Mouse (Mus musculus): Measurements from ENCODE around the gene Pak4.
"Not testable (repeated sequence)": the region's sequence is repeated elsewhere in the genome, so short reads cannot be mapped to it uniquely, and the experiment has no call there.

The Pak4 gene

GRCm38 (mm10) chr7:28597642-28598446, at the start of gene Pak4, which contains the start of gene Samd4b:
TSS of gene Pak4 (minus strand) at chr7:28598185.
TSS of gene Samd4b (minus strand) at chr7:28598144.
- peak; percentile 98 for DNase-seq (ENCODE audit: low spot score)

GRCm38 (mm10) chr7:28647016-28647415, 49.0 kb upstream of the Pak4 start:
- no peak for DNase-seq (ENCODE audit: low spot score)

GRCm38 (mm10) chr7:28645947-28646475, 48.0 kb upstream of the Pak4 start:
- no peak for DNase-seq (ENCODE audit: low spot score)

- DNase-seq (ENCODE audit: low spot score): no peak
These were observed 47.4 kb upstream of the Pak4 start for GRCm38 (mm10) chr7:28645366-28645765.

- no peak for DNase-seq (ENCODE audit: low spot score)
These were observed 43.6 kb upstream of the Pak4 start for GRCm38 (mm10) chr7:28641546-28641945.

GRCm38 (mm10) chr7:28637511-28637910, 39.5 kb upstream of the Pak4 start:
- DNase-seq (ENCODE audit: low spot score): no peak

GRCm38 (mm10) chr7:28634128-28634527, 36.1 kb upstream of the Pak4 start:
- no peak for DNase-seq (ENCODE audit: low spot score)

- DNase-seq (ENCODE audit: low spot score): no peak
These were observed 33.1 kb upstream of the Pak4 start, which contains the start of gene Acp7 for GRCm38 (mm10) chr7:28631073-28631472. TSS of gene Acp7 (minus strand) at chr7:28631332.

GRCm38 (mm10) chr7:28624791-28625190, 26.8 kb upstream of the Pak4 start:
- DNase-seq (ENCODE audit: low spot score): no peak

GRCm38 (mm10) chr7:28619098-28619715, 21.2 kb upstream of the Pak4 start:
- DNase-seq (ENCODE audit: low spot score): no peak

GRCm38 (mm10) chr7:28605951-28606350, 8.0 kb upstream of the Pak4 start:
- DNase-seq (ENCODE audit: low spot score): no peak

GRCm38 (mm10) chr7:28603788-28604187, 5.8 kb upstream of the Pak4 start:
- not testable (repeated sequence) for DNase-seq (ENCODE audit: low spot score)

- DNase-seq (ENCODE audit: low spot score): no peak
These were observed 5.2 kb upstream of the Pak4 start for GRCm38 (mm10) chr7:28603136-28603535.

GRCm38 (mm10) chr7:28601668-28602067, 3.7 kb upstream of the Pak4 start:
- no peak for DNase-seq (ENCODE audit: low spot score)

GRCm38 (mm10) chr7:28601029-28601428, 3.0 kb upstream of the Pak4 start:
- no peak for DNase-seq (ENCODE audit: low spot score)

GRCm38 (mm10) chr7:28598951-28599350, 966 bp upstream of the Pak4 start:
- no peak for DNase-seq (ENCODE audit: low spot score)

GRCm38 (mm10) chr7:28597277-28597570, 761 bp downstream of the Pak4 start:
- DNase-seq (ENCODE audit: low spot score): no peak

GRCm38 (mm10) chr7:28596436-28597276, 1.3 kb downstream of the Pak4 start:
- peak; percentile 58 for DNase-seq (ENCODE audit: low spot score)

GRCm38 (mm10) chr7:28595751-28596435, 2.1 kb downstream of the Pak4 start:
- DNase-seq (ENCODE audit: low spot score): no peak

GRCm38 (mm10) chr7:28593206-28594111, 4.5 kb downstream of the Pak4 start:
- DNase-seq (ENCODE audit: low spot score): no peak

- no peak for DNase-seq (ENCODE audit: low spot score)
These were observed 6.1 kb downstream of the Pak4 start for GRCm38 (mm10) chr7:28591862-28592261.
